Mouse (Mus musculus) adrenal gland, postnatal 25 days (tissue): ENCODE measurements around the gene Fgd3. TPM values are rescaled to one million over a fixed set of nuclear protein-coding genes. Genes with fewer than 3 reads are reported as not detected.

ENCODE experiments used
- DNase-seq: peaks from one replicate; pipeline ENCODE4 v3.0.0; 2021; ENCODE audit warnings: mixed read lengths
- long read RNA-seq: library from polyadenylated mRNA; stranded (forward); transcript quantifications from one replicate; pipeline ENCODE4 v2.0.0, GENCODE M21; 2021
- total RNA-seq: library from RNA; stranded (reverse); gene quantifications from 2 replicates; pipeline ENCODE4 v1.2.3, GENCODE M21; 2021

Gene Fgd3
- 1.5 and 2.8 TPM in 2 replicates for total RNA-seq
- long read RNA-seq, partial matches to known transcripts, result 0 of 2 reads
- long read RNA-seq, other reads (novel, unspliced or antisense), result 2 of 2 reads

DNA sequence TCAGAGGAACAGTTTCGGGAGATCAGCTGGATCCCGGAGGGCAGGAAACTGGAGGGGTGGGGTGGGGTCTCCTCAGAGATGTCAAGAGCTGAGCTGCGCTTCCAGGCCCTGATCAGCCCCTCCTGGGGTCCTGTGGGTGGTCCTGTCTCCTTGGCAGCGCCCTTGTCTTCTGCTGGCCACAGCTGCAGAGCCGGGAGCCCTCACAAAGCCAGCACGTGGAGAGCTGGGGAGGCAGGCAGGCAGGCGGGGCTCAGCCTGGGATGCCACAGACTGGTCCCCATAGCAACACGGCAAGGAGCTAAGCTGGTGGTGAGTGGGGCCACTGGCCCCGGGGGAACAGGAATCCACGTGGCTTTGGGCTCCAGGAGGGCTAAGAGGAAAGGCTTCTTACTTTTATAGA lies at the start of gene Fgd3:
Gene Fgd3, minus strand, starts transcription at position 272 of the 400 bp plus-strand sequence.
- peak; percentile 67 for DNase-seq

DNA sequence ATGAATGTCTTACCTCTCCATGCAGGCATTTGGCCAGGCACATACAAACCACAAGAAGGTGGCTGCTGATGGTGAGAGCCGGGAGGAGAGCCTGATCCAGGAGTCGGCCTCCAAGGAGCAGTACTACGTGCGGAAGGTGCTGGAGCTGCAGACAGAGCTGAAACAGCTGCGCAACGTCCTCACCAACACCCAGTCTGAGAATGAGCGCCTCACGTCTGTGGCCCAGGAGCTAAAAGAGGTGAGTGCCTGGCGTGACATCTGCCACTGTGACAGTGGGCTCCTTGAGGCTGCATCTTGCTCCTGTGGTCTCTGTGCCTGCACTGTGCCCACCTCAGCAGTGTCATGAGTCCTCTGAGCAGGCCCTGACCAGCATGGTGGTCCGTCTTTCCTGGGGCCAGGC lies 49.3 kb upstream of the Fgd3 start:
- DNase-seq, result no peak

DNA sequence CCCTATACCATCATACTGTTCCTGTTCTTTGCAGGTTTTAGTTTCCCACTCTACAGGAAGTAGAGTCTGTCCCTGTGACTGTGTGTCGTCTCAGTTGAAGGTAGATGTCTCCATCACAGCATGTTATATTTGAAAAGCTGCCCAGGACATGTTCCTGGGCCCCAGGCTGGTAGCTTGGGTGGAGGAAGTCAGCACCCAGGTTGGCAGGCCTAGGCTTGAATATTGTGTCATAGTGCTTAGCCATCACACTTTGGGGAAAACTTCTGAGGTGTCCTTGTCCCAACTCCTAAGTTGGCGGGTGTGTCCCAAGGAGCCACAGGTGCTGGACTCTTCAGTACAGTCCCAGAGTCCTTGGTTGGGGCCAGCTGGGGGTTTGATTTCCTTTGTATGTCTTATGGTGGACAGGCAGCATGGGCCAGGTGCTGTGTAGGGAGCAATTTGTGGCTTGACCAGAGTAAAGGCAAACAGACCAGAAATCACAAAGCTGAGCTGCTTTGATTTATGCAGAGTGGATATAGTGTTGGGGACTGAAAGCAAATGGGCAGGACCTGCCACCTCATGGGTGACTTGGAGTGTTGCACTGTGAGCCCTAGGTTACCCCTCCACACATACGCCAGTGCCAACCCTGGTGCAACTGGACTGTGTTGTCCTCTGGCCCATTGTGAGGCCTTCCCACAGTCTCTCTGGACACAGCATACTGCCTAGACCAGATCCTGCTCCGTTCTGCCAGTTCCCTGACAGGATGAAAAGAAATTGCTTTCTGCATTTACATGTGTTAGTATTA lies 47.7 kb upstream of the Fgd3 start:
- DNase-seq, result no peak

DNA sequence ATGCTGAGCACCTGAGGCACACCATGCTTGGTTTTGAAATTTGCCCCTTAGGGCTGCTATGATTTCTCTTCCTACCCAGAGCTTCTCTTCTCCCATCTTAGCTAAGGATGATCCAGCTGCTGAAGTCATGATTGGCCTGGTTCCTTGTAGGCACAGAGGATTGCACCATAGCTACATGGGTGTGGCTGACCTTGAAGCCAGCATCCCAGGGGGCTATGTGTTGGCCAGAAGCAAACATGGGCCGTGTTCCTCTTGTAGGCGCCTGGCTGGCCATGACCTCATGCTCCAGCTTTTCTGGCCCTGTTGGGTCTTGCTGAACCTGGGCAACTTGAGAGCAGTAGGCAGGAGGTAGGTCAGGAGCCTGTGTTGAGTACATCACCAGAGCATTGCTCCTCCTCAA lies 44.6 kb upstream of the Fgd3 start:
- peak; percentile 55 for DNase-seq

DNA sequence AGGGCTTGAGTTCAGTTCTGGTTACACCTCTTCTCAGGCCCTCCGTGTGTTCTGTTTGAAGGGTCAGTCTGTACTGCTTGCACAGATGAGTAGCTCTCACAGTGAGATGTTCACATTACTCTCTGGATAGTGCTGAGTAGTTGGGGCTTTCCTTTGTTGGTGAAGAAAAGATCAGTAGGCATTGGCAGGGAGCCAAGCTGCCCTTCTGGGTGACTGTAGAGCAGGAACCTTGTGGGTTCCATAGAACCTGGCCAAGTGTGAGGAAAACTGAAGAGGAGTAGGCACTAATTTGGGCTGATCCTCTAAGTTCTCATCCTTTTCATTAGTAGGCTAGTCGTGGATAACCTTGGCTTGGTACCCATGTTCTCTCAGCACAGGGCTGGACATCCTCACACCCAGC lies 42.7 kb upstream of the Fgd3 start:
- peak; percentile 50 for DNase-seq

DNA sequence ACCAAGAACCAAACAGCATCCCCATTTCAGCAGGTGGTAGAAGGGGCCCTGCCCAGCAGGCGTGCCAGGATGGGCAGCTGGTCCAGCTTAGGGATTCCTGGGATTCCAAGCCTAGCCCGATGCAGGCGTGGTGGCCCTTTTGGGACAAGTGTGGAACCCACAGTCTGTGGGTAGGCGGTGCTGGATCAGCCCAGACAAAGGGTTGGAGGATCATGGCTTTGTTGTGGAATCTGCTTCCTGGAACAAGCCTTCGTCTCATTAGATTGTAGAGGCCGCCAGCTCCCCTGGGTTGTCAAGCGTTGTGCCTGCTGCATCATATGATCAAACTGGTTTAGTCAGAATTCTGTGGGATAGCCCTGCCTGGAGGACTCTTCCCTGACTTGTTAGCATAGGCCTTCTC lies 42.3 kb upstream of the Fgd3 start:
- DNase-seq, result no peak

DNA sequence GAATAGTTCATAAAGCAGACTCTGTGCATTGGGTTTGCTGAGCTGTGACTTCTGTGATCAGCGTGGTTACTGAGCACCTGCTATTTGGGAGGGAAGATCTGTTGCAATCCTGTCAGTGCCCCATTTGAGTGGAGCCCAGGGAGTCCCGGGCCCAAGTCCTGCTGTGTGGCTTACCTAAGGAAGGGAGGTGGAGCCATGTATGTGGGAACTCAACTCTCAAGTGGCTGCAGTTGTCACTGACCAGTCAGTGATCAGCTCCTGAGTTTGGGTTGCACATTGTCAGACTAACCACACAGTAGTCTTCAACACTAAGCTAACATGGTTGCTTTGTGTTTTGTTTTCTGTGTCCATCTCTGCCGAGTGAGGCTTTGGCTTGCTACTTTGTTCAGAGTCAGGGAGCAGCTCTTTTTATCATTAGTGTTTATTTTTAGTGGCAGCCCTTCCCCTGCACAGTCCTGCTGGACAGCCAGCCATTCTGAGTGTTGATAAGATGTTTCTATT lies 40.8 kb upstream of the Fgd3 start:
- DNase-seq, result no peak

DNA sequence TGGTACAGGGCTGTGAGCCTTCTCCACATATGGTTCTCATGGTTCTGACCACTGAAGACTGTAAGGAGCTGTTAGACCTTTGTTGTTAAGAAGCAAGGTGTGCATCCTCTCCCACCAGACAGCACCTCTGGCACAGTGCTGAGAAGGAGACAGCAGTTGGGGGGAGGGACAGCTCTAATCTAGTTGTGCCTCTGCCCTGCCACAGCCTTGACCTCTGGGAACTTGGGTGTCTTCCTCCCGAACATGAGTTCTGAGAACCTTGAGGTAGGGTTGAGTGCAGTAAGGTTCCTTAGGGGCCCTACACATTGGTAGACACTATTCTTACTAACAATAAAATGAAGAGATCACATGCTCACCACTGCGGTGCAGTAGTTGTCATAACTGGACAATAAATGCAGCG lies 38.1 kb upstream of the Fgd3 start:
- no peak for DNase-seq

DNA sequence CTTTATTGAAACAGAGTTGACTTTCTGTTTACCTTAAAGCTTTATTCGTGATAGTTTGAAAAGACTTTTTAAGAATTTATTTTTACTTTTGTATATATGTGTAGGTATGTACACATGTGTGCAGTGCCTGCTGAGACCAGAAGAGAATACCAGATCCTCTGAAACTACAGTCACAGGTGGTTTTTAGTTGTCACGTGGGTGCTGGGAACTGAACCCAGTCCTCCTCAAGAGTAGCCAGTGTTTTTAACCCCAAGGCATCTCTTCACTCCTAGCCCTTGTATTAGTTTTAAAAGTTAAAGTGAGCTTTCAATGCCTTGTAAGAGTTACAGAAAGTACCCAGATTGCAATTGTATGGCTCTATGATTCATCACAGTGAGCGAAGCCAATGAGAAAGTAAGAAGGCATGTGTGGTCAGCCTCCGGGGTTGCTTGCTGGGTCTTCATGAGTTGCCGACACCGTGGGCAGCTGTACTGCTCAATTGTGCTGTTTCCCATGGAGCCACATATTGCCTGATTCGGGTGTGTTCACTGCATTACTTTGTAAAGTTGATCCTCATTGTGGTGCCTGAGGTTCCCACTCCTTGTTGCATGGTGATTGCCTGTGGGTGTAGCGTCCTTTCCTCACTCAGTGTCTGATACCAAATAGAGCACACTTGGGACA lies 37.4 kb upstream of the Fgd3 start:
- DNase-seq, result no peak

DNA sequence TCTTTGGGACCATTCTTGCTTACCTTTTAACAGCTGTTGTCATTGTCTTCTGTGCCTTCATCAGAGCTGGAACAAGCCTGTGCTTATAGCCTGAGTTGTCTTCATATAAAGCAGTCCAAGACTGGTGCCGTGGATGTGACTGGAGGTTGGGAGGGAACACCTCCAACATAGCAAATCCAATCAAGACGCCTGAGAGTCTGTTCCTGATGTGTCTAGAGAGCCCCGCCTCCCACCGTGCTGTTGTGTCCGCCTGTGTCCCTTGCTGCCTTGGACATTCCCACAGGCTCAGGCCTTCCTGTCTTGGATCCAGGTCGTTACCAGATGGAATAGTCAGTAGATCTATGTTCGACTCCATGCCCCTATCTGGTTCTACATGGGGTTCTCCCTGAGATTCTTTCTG lies 36.0 kb upstream of the Fgd3 start:
- no peak for DNase-seq

DNA sequence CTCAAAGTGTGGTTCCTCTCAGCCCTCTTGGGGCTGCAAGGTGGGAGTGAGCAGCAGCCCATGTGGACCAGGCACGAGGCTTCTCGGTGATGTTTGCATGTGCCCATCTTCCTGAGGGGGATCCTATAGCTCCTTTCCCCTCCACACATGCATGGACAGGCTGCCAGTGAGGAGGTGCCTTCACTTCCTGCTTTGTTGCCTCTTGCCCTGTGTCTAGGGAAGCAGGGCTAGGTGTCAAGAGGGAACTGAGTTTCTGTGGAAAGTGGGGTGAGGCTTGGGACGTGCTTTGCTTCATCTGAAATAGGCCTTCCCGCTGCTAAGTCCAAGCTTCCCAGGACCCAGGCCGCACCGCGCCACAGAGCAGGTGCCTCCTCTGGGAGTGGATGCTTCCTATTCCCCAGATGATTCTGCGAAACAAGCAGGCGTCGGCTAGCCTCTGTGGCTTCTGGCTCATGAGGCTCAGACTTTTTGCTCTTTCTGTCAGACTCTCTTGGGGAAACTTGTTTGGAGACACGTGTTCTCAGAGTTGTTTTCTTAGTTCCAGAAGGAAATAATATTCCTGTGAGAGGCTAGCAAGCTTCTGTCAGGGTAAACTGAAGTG lies 35.5 kb upstream of the Fgd3 start:
- no peak for DNase-seq

DNA sequence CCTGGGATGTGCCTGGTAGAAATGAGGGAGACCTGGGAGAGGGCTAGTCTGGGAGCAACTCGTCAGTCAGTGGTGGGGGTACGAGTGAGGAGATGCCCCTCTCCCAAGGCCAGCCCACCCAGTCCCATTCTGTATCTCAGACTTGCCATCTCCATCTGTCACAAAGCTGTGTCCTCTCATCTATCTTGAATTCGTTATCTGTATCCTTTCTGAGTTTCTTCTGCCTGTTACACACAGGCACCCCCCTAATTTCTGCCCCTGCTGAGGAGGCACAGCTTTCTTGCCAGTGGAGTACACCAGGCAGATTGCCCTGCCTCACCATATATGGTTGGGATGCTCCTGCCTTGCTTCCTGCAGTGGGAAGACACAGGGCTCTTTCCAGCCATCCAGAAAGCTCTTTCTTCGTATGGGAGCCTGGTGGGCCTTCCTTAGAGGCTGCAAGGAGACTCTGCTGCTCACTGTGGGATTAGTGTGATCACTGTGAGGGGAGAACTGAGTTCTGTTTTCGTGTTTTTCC lies 33.9 kb upstream of the Fgd3 start:
- no peak for DNase-seq

DNA sequence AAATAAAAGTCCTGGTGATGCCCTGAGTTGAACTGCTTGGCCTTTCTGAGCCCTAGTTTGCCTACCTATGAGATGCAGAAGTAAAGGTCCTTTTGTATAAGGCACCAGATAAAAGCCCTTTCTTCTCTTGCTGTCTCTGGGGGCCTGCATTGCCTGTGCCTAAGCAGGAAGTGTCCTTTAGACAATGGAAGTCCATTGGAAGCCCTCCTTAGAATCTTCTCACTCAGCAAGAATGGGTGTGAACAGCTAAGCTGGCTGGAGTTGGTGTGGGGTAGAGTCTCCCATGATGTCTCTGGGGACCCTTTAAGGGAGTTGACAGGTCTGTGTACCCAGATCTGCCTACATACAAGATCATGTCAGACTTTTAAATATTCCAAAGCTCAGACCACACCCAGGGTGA lies 33.3 kb upstream of the Fgd3 start:
- DNase-seq, result no peak

DNA sequence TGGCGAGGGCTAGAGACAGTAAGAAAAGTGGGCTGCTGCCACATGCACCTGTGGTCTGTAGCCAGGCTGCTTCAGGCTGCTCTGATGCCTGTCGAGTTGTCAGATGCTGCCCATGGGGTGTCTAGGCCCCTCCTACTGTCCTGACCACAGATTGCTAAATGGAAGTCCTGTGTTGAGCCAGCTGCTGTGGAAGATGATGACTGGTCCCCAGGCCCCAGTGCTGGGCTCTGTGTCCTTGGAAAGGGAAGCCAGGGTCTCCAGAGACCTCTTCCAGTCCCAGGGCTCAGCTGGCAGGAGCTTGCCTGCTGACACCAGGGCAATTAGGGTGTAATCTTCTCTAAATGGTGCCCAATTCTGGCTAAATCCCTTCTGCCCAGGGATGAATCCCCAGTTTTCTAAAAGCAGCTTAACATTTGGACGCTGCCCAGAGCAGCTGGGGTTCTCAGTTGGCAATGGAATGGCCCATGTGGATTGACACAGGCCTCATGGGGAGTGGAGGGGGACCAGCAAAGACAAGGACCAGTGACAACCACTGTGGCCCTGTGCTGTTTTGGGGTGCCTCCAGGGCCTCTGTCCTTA lies 32.6 kb upstream of the Fgd3 start:
- no peak for DNase-seq

DNA sequence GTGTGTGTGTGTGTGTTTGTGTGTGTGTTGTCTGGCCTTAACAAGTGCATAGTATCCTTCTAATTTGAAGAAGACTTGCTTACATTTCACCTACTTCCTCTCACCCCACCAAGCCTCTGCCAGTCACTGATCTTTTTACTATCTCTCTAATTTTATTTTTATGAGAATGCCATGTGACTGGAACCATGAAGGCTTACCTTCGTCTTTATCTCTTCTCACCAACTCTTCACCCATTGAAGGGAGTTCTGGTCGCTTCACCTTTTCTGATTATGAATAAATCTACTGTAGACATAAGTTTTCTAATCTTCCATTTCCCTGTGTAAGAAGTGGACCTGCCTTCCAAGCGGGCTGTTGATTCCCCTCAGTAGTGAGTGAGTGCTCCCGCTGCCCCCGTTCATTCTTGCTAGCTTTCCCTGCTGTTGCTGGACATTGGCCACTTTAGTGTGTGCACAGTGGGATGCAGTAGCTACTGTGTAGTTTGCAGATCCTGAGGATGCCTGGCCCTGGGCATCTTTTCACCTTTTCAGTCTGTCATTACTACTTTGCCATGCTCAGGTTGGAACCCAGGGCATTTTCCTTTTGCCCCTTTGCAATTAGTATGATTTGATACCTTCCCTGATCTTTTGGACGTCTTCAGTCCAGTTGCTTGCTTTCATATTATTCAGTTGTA lies 29.9 kb upstream of the Fgd3 start:
- DNase-seq, result no peak

DNA sequence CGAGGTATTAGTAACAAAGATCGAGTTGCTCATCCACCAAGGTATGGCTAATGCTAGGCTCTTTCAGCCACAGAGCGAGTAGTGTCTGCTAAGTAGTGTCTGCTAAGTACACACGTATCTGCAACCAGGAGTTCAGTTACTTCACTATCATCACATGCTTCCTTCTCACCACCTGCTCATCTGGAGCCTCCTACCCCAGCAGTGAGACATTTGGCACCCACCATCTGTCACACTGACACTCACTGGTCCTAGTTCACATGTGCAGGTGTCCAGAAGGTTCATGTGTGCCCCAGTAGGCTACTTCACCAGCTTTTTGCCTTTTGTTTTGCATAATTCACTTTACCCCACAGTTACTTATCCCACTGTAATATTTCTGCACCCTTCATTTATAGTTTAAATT lies 29.2 kb upstream of the Fgd3 start:
- DNase-seq, result no peak

DNA sequence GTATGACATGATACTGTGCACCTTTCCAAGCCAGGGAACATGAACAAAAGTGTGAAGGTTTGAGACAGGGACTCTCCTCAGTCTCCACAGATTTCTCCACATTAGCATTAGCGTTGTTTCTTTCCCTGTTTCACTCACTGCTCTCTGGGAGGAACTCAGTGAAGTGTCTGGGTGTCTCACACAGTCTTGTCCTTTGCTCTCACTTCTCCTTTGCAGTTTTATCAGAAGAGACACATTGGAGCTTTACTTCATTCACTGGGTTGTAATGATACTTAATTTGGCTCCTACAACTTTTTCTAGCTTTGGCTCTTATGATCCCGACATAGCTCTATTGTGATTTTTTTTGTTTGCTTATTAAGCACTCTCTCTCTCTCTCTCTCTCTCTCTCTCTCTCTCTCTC lies 28.4 kb upstream of the Fgd3 start:
- no peak for DNase-seq

DNA sequence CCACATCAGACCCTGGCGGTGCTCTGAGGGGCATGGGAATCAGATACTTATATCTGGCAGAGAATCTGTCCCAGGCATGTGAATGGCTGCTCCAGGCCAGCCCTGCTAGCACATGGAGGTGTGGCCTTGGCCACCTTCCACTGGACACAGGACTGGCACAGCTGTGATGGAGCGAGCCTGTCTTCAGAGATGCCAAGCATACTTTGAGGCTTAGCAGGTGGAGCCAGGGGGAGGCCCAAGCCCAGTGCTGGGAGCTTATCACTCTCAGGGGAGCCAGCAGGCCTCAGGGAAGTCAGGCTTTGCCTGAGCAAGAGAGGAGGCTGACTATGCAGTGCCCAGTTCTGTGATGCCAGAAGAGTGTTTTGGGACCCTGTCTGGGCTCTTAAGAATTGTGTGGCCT lies 25.4 kb upstream of the Fgd3 start:
- peak; percentile 65 for DNase-seq

DNA sequence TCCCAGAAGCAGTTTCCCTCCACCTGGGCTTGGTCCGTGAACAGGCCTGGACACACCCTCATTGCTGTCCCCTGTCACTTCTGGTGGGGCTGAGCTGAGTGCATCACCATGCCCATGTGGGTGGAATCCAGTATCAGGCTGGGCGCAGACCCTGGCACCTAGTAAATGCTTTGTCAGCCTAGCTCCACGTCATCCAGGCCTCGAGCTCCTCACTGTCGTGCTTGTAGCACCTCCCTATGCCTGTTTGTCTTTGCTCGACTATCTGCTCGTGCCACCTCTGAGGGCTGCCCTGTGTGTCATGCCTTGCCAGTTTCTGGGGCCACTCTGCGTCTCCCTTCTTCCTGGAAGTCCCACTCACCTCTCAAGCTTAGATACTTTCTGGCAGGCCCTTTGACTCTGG lies 24.5 kb upstream of the Fgd3 start:
- no peak for DNase-seq

DNA sequence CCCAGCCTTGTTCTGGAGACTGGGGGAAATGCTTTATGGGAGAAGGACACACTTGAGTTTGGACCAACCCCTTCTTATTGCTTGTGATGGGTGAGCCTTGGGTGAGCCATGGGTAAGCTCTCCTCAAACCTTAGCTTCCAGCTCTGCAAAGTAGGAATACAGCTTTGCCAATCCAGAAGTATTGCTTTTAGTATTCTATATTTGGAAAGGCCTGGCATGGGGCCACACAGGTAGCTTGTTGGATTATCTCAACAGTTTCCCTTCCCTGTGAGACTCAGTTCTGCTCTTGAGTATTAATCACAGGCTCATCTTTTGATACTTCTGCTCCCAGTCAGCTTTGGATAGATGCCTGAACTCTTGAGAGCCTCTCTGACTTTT lies 22.6 kb upstream of the Fgd3 start:
- DNase-seq, result no peak

DNA sequence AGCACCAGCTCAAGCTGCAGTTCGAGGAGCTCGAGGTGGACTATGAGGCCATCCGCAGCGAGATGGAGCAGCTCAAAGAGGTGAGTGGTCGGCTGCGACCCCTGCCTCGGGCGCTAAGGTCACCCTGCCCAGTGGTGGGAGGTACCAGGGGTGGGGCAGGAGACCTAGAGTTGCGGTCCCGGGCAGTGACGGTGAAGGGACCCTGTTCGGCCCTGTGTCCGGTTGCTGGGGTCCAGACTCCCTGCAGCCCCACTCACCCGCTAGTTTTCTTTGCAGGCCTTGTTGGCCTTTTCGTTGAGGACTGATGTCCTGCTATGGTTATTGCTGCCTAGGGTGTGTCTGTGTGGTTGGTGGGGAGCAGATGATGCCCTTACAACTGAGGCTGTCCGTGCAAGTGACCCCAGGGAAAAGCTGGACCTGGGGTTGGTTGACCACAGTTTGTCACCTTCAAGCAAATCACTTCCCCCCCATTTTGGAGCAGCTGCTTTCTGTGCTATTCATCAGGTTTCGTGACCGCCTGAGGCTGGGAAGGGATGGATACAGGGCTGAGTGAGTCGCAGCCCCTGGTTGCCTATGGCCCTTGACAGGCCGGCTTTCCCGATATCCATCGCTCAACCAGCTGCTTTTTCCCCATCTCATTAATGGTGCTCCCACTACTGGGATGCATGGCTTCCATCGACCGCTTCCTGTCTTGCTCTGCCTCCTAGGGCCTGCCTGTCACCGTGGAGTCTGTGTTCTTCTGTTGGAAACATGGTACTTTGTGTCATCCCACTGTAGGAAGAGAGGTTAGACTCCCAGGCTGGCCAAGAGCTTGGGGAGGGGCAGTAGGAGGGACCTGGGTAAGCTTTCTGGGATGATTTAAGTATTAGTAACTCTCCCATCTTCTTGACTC lies 22.0 kb upstream of the Fgd3 start:
- DNase-seq, result peak; percentile 27
